Mouse (Mus musculus): ENCODE data around the gene Zdhhc17.
A peak's percentile ranks its signal among the peaks of the same experiment; 100 is the strongest.

The Zdhhc17 gene

DNA sequence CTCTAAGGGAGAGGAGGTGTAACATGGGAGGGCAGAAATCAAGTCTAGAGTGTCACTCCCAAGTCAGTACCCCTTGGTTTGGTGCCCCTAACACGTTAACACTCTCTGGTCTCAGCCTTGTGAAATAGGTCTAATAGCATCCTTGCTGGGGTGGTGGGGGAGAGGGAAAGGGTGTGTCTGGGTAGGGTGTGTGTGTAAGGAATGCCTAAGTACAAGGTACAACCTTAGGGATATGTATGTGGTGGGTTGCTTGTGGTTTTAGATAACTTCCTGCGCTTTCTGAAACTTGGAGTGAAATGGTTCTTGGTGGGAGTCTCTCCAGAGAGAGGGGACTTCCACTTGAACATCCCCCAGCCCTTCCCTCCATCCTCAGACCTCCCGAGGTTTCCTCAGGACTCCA lies 88.0 kb downstream of the Zdhhc17 start:
- no peak for DNase-seq (ENCODE audit: low read depth, low spot score)

DNA sequence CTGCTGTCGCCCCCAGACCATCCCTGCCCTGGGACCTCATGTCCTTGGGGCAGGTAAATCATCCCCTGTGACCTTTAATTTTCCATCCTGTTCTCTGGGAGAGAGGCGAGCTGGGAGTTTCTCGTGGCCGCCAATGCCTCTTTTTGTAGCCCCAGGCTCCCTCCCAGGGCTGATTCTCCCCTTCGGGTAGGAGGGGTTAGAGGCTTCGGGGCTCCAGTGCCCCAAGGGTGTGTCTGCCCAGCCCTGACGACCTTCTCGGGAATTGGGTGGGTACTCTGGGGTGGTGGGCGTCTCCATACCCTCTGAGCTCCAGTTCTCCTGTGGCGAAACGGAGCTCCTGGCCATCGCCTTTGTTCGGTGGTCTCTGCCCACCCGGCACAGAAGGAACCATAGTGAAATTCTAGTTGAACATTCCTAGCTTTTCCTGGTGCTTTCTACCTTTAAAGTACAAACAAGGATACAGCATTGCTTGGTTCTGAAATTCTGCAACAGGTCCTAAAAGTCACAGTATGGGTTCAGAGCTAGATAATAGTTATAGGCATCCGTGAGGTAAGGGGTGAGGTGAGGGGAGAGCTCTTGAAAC lies 89.5 kb downstream of the Zdhhc17 start:
- DNase-seq (ENCODE audit: low read depth, low spot score) = no peak

DNA sequence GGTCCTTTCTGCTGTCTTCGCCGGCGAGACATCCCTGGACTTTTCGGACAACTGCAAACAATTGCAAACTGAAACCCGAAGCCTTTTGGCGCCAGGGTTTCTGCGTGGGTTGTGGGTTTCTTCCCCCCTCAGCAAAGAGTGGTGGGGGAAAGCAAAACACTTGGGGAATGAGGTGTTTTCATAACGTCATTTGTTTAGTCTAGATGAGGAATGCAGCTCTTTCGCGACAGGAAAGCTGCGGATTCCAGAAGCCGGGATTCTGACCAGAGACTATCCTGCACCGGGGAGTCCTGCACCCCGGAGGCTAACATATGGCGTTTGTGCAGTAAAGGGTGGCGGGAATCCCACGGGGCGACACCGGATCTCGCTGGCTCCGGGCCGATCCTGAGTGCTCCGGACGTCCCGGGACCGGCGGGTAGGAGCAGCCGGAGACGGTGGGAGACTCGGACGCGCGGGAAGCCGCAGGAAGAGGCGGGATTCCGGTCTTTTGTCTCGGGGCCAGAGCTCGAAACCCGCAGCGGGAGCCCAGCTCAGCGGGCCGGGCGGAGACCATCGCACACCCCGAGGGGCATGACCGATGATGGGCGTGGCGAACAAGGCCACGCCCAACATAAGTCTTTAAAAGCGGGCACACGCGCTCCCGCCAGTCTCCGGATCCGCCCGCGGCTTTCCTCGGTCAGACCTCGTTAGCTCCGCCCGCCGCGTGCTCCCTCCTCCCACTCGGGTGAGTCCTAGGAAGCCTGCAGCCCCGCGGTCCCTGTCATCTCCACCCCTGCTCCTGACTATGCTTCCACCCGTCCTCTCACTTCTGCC lies 90.2 kb downstream of the Zdhhc17 start, which contains the start of gene Csrp2:
Gene Csrp2, plus strand, starts transcription at position 259 of the 813 bp plus-strand sequence.
- DNase-seq (ENCODE audit: low read depth, low spot score) = peak; percentile 94

DNA sequence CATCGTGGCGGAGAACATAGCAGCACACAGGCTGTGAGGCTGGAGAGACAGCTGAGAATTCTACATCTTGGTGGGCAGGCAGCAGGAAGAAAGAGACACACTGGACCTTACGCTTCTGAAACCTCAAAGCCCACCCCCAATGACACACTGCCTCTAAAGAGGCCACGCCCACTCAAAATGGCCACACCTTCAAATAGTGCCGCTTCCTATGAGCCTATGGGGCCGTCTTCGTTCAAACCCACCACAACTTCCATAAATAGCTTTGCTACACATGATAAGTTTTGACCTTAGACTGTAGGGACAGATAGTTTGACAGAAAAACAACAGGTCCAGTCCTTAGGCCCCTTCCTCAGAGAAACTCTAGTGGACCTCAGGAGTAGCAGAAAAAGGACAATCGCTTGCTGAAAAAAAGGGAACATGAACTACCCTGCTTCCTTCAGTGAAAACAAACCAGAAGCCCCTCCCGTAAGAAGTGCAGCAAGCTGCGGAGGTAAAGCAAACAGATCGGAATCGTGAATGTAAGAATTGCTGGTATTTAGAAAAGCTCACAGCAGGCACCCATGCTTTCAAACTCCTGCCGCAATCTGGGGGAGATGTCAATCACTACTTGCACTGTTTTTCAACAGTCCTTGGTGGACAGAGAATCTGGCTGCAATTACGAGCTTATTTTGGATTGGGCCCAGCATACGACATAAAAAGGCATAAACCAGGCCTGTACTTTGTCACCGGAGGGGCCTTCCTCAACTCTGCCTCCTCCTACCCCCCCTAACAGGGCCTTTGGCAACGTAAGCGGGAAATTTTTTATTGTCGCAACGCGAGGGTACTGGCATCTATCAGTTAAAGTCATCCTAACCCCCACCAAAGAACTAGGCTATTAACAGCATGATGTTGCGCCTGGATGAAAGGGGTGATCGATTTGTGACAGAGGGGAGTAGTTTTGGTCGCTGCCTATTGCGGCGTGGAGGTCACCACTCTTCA lies 91.2 kb downstream of the Zdhhc17 start:
- no peak for DNase-seq (ENCODE audit: low read depth, low spot score)

DNA sequence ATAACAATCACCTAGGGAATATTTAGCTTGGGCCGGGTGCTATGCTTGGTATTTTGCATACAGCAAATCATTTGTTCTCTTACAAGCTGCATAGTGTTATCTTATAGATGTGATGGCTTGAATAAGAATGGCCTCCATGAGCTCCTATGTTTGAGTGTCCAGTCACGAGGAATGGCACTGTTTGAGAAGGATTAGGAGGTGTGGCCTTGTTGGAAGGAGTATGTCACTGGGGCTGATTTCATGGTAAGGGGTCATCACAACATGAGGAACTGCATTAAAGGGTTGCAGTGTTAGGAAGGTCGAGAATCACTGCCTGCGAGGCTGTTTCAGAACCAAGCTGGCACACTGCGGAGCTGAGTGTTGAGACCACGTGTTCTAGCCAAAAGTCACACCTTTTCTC lies 92.4 kb downstream of the Zdhhc17 start:
- DNase-seq (ENCODE audit: low read depth, low spot score) = no peak

DNA sequence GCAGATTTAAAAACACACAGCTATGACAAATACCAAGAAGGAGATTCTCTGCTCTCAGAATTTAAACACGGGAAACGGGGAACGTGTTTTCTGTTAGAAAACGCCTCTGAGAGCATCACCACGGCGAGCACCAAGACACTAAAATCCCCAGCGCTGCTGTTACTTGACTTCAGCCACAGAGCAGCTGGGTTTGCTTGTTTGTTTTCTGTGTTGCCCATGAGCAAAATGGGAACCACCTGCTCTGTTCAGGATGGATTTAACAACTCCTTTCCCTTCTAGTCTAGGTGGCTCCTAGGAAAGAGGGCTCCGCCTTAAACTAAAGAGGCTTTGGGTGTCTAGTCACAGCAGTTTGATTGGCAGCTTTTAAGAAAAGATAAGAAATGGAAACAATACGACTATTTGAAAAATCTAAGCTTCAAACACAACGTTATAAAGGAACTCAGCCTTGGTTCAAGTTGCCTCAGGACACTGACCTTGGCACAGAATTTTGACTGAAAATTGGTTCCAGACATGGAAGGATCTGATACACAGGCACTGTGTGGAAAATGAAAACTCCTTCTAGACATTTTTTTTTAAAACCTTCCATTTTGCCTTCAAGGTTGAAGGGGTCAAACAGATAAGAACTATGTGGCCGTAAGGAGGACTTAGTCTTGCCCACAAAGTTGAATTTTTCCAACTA lies 93.1 kb downstream of the Zdhhc17 start:
- DNase-seq (ENCODE audit: low read depth, low spot score) = no peak

DNA sequence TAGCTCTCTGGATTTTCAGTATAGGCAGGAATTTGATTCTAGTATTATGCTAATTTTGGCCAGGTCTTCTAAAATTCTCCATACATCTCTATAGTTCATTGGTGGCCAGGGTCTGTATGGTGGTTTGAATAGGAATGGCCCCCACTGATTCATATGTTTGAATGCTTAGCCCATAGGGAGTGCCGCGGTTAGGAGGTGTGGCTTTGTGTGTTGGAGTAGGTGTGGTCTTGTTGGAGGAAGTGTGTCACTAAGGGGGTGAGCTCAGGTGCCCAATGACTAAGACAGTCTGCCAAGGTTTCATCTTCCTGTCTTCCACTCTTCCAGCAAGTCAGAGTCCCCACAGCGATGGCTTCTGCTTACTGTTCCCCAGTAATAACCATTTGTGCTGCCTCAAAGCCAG lies 106.1 kb downstream of the Zdhhc17 start:
- no peak for DNase-seq (ENCODE audit: low read depth, low spot score)

DNA sequence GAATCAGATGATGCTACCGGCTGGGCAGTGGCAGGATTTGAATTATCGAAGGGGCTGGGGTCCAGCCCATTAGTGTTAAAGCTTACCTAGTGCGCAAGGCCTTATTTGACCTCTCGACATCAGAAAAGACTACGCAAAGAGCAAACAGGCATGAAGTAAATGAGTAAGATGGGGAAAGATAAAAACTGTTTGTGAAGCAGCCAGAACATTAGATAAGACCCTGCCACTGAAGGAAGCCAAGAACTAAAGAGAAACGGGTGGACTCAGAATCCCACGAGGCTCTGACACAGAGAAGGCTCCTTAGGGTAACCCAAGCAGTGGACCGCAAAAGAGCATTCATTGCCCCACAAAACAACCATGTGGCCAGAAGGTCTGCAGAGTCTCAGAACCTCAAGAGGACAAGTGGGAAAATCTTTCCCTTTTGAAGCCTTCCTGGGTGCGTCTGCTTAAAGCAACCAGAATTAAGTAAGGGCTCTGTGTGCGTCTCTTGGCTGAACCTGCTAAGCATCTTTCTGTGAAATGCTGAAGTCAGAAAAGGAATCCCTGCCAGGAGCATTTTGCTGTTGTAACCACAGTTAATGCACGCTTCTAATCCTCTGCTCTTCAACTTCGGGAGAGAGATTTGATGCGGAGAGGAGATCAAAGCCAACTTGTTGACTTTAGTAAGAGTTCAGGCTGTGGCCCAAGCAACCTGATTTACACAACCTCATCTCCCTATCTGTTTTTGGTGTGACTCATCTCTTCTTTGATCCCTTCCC lies 110.0 kb downstream of the Zdhhc17 start:
- no peak for DNase-seq (ENCODE audit: low read depth, low spot score)

All from forelimb bud, embryonic 11.5 days (tissue).